Mouse (Mus musculus) gastrocnemius, adult 18-20 months (tissue): ENCODE measurements around the gene Rita1. TPM values are rescaled to one million over a fixed set of nuclear protein-coding genes. Genes with fewer than 3 reads are reported as not detected.
A peak's percentile ranks its signal among the peaks of the same experiment; 100 is the strongest.

ENCODE experiments used
- DNase-seq: peaks from one replicate; pipeline ENCODE4 v3.0.0; 2021; ENCODE audit warnings: low spot score
- total RNA-seq, 2 experiments: library from RNA; stranded (reverse); gene quantifications; 2 replicates each; pipeline ENCODE4 v1.2.3; 2021

Rita1 gene
- total RNA-seq, 2 experiments from 2014 or later, result 7.0 to 7.5 TPM

GRCm38 (mm10) chr5:120571056-120571740 lies 41.2 kb downstream of the Rita1 start:
- DNase-seq, result no peak

DNA sequence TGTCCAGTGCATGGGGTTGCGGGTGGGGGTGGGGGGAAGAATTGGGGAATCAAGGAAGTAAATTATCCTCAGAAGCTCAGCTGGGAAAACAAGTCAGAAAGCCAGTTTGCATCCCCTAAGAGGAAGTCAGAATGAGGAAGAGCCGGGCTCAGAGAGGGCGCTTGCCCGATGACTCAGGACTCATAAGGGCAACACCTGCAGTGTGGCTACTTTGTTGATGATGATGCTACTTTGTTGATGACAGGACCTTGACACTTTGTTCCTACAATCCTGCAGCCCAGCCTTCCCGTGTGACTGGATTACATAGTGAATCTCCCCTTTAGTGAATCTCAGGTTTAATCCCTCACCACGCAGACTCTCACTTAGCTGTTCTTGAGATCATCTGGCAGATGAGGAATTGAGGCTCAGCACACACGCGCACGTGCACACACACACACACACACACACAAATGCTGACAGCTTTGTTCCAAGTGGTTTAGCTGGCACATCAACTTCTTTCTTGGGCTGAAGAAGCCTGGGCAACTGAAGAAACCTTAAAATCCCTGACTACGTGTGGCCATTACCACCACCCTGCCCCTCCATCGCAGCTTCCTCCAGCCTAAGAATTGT lies 42.0 kb downstream of the Rita1 start:
- DNase-seq, result no peak

GRCm38 (mm10) chr5:120569791-120570190 lies 42.6 kb downstream of the Rita1 start:
- DNase-seq, result no peak

- DNase-seq, result no peak
Measured at GRCm38 (mm10) chr5:120568964-120569363, 43.4 kb downstream of the Rita1 start.

DNA sequence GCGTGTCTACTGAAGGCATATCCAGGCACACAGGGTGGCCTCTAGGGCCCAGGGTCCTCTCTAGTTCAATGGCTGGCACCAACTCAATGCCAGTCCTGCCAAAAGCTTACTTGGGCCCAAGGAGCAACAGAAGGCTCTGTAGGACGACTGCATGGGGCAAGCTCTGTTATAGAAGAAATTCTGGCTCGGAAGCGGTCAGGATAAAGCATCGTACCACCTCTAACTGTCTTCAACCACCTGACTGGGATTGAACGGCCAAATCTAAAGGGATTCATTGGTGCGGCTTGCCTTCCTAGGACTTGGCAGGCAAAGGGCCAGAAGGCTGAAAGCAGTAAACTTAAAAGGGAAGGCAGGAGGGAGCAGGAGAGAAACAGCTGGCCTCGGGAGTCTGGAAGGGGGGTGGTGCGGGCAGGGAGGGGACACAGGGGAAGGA lies 44.0 kb downstream of the Rita1 start:
- no peak for DNase-seq

GRCm38 (mm10) chr5:120567761-120568211 lies 44.6 kb downstream of the Rita1 start:
- DNase-seq, result no peak

DNA sequence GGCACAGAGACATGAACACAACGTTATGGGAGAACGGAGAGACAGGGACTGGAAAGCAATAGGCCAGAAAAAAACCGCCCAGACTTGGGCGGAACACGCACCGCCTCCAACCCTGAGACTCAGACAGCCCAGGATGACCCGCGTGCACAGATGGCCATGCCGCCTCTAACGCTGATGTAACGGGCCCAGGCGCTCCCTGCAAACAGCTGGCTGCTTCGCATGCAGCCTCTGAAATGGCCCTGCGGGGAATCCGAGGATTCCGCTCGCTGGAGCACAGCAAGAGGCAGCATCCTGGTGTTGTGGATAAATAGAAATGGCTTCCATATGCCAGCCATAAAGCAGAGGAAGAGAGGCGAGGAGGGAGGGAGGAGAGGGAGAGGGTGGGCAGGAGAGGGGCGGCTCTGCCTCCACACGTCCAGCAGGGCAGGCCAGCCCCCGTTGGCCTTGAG lies 45.1 kb downstream of the Rita1 start:
- DNase-seq, result peak; percentile 72

DNA sequence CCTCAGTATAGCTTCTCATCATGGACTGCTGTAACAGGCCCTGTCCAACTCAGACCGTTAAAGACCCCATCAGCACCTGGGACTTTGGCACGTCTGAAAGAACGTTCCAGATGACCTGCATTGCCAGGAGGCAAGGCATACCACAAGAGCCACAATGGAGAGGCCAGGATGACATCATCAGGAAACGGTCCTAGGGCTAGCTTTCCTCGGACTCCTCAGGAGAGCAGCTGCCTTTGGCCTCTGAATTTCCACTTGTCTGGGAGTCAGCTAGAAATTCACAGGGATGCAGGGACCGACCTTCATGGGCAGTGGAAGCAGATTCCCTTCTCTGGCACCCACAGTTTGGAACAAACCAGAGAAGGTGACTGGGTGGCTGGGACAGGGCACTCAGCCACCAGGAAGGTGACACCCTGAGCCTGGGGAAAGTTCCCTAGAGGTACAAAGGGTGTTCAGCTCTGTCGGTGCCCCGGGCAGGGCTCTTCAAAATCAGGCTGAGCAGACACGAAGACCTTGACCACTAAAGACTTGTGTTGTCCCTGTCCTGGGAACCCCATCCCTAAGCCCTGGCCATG lies 45.6 kb downstream of the Rita1 start:
- DNase-seq, result no peak

DNA sequence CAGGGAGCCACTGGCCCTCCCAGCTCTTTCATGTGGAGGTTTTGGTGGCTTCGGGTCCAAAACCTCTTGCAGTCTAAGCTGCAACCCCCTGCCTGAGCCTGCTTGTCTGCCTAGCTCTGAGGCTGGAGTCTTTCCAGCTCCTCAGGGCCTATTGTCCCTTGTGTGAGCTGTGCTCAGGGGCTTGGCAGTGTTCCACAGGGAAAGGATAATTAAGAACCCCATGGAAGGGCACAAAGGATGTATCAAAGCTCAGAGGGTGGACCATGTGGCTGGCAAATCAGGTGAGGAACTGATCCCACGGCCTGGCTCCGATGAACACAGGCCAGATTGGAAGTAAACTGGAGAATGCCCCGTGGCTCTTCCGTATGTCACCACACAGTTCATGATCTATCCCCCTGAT lies 46.3 kb downstream of the Rita1 start:
- no peak for DNase-seq

- no peak for DNase-seq
Measured at GRCm38 (mm10) chr5:120565171-120565905, 47.1 kb downstream of the Rita1 start.

- no peak for DNase-seq
Measured at GRCm38 (mm10) chr5:120563914-120564311, 48.5 kb downstream of the Rita1 start.

DNA sequence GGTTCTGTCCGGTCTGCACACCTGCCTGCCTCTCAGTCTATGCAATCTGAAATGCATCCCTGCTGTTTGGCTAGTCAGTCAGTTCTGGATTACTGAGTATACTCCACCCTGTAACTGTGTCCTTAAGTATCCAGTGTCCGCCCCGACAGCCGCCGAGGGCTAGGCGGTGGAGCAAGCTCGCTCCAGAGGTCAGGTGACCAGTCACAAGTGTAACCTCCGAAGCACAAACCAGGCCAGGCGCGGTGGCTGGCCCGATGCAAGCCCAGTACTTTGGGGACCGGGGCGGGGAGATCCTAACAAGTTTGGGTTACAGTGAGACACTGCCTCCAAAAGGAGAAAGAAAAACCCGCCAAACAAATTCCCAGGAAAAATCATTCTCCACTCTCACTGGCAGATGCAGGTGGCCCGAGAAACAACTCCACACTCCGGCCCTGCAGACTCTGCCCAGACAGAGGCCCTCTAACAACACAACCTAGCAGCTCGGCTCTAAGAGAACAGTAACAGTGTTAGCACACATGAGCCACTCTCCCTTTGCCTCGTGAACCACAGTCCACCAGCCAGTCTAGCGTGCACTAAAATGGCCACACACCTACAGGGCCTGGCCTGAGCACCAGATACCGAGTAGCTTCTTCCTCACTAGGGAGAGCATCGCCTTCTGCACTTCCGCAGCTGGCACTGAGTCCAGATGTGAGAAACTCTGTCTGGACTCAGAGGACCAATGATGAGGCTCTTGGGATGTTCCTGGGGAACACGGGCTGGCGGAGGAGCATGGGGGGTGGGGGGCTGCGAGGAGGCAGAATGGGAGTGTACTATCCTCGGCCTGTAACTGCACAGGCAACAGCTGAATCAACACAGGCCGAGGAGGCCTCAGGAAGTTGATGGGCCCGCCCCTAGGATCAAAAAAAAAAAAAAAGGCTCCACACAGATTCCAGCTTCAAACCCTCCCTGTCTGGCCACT lies 49.2 kb downstream of the Rita1 start:
- DNase-seq, result peak; percentile 91

DNA sequence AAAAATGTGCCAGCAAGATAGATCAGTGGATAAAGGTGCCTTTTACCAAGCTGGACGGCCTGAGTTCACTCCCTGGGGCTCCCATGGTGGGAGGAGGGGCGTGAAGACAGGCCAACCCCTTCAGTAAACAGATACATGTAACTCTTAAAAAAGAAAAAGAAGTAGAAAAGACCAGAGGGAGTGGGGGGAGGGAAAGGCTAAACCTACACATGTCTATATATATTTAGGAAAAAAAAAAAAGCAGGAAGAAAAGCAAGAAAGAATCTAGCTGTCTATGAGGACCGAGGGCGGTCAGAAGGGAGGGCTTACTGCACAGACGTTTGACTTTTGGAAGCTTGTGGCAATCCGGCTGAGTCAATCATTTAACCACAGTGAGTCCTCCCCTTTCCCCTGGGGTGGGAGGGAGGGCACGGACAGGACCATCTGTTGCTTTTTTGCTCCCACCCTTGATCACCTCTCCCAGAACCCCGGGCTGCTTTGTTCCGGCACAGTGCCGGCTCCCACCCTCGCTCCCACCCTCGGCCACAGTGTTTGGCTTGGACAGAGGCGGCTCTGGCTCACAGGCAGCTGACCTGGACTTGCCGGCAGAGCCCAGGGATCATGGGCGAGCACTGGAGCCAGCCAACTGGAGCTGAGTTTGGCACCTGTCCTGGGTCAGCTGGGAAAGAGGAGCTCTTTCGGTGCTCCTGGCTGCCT lies 51.6 kb downstream of the Rita1 start:
- peak; percentile 92 for DNase-seq

GRCm38 (mm10) chr5:120560129-120560615 lies 52.2 kb downstream of the Rita1 start:
- DNase-seq, result no peak

GRCm38 (mm10) chr5:120558762-120559161 lies 53.6 kb downstream of the Rita1 start:
- DNase-seq, result no peak

- no peak for DNase-seq
Measured at GRCm38 (mm10) chr5:120558041-120558440, 54.3 kb downstream of the Rita1 start.

DNA sequence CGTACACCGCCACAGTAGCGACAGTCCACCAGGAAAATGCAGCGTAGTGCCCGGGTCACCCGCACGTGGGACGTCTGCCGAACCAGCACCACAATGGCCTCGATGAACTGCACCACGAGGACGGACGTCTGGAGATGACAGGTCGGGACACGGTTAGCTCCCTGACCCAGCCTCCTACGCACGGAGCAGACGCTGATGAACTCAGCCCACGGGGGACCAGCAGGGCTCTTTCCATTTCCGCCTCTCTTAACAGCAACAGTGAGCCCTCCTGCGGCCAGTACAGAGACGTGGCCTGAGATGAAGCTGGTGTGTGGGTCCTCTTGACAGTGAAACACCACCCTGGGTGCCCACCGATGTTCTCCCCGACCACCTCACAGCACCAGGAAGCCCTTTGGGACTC lies 56.5 kb downstream of the Rita1 start:
- no peak for DNase-seq

- DNase-seq, result no peak
Measured at GRCm38 (mm10) chr5:120550673-120551072, 61.7 kb downstream of the Rita1 start.

DNA sequence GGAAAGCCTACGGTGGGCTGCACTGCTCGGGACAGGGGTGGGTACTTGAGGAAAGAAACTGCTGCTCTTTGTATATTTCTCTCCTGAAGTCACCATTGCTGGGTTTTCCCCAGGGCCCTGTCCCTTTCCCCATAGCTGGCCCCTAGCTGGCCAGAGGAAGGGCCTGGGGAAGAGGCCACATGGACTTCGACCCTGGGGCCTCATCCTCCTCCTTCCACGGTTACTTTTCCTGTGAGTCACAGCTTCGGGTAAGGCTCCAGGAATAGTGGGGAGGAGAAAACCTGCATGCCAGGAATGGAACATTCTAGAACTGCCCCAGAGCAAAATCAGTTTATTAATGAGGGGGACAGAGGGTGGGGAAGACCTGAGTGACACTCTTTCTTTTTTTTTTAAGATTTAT lies 62.3 kb downstream of the Rita1 start:
- DNase-seq, result no peak

DNA sequence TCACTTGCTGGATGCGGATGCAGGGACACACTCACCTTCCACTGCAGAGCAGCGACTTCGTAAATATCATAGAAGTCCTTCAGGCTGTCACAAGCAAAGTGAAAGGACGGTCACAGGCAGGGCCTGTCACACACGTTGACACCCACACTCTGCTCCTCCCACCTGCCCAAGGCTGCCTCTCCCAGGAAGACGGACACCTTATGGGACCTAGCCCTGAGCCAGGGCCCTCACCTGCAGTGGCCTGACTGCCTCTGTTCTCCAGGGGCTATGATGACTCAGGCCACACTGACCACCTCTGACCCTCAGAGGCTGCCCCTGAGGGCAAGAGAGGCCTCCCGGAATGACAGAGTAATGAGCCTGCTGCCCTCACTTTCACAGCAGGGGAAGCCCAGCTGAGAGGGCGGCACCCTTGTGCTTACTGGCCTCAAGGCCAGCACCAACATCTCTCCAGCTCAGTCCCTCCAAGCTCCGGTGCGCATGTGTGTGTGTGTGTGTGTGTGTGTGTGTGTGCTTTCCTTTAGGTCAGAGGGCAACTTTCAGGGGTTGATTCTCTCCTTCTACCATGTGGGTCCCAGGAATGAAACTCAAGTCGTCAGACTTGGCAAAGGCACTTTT lies 64.0 kb downstream of the Rita1 start:
- DNase-seq, result no peak
